Mouse (Mus musculus) liver, embryonic 11.5 days (tissue): ENCODE results near the gene Ice2. TPM values are rescaled to one million over a fixed set of nuclear protein-coding genes. Genes with fewer than 3 reads are reported as not detected.

Source experiments
- ATAC-seq: fragments of 200-750 bp; cut with Nextera tagmentation; replicated peaks from 2 replicates; pipeline ENCODE4 v1.8.0; 2017; ENCODE audit warnings: moderate number of reproducible peaks, mild to moderate bottlenecking, moderate TSS enrichment, moderate library complexity; ENCODE audit not compliant: low FRiP score
- DNase-seq: peaks from one replicate; pipeline ENCODE4 v3.0.0-alpha.2; 2017; ENCODE audit warnings: low spot score
- H3K27ac ChIP-seq: fragments of 300-500 bp; sonication (generic); 2 replicates; pipeline ENCODE4 v1.5.1; 2014; ENCODE audit warnings: mild to moderate bottlenecking, low read depth, low read length, control low read depth
- H3K27me3 ChIP-seq: fragments of 300-500 bp; sonication (generic); replicated peaks from 2 replicates; pipeline ENCODE4 v1.6.1; 2014; ENCODE audit warnings: low read length, mixed read lengths; ENCODE audit not compliant: control insufficient read depth, insufficient read depth
- H3K36me3 ChIP-seq: fragments of 300-500 bp; sonication (generic); 2 replicates; pipeline ENCODE4 v1.6.1; 2014; ENCODE audit warnings: mild to moderate bottlenecking, low read length, moderate library complexity, mixed read lengths; ENCODE audit not compliant: control insufficient read depth, insufficient read depth
- H3K4me1 ChIP-seq: fragments of 300-500 bp; sonication (generic); replicated peaks from 2 replicates; pipeline ENCODE4 v1.6.1; 2014; ENCODE audit warnings: low read length, mixed read lengths; ENCODE audit not compliant: control insufficient read depth, insufficient read depth
- H3K4me2 ChIP-seq: fragments of 300-500 bp; sonication (generic); 2 replicates; pipeline ENCODE4 v1.6.1; 2014; ENCODE audit warnings: mild to moderate bottlenecking, control low read depth, moderate library complexity
- H3K4me3 ChIP-seq: fragments of 300-500 bp; sonication (generic); 2 replicates; pipeline ENCODE4 v1.5.1; 2014; ENCODE audit warnings: low read depth, low read length, control low read depth
- H3K9ac ChIP-seq: fragments of 300-500 bp; sonication (generic); 2 replicates; pipeline ENCODE4 v1.6.1; 2014; ENCODE audit warnings: low read depth, low read length, control low read depth
- H3K9me3 ChIP-seq: fragments of 300-500 bp; sonication (generic); 2 replicates; pipeline ENCODE4 v1.6.1; 2016; ENCODE audit warnings: low read length, inconsistent platforms, mixed read lengths; ENCODE audit not compliant: control insufficient read depth
- WGBS: fragments of 180-500 bp; shearing (Covaris S2); extraction: QIAGEN DNeasy Blood & Tissue Kit; methylation state at CpG from one replicate; pipeline ENCODE4 v1.1.7; 2014; 5-methylcytosine and 5-hydroxymethylcytosine counted together
- polyA plus RNA-seq: library from polyadenylated mRNA; unstranded; fragments of >200 nt; fragmentation: Nextera tagmentation; extraction: Ambion mirVana; gene quantifications from 2 replicates; pipeline ENCODE4 v1.2.1, GENCODE M21; 2014

The Ice2 gene
- polyA plus RNA-seq, 1 experiment from 2014 or later: 23.1 TPM

- Histone ChIP-seq H3K4me3 (no peak overlapping the region), H3K4me2 (no peak overlapping the region), H3K9me3 (no peaks in the 10 kb centered on the region), H3K9ac (no peak overlapping the region), H3K27ac (no peak overlapping the region), H3K27me3 (no peaks in the 10 kb centered on the region), H3K4me1 (no peaks in the 10 kb centered on the region), H3K36me3 (no peaks in the 10 kb centered on the region)
- ATAC-seq: no peak
- WGBS: 70% methylated on average over 4 of the region's 4 CpGs
- DNase-seq: no peak
Observed at GRCm38 (mm10) chr9:69387296-69387695, 10.4 kb upstream of the Ice2 start.

GRCm38 (mm10) chr9:69390631-69391030, 7.1 kb upstream of the Ice2 start:
- WGBS: 72% methylated on average over 4 of the region's 4 CpGs
- Histone ChIP-seq H3K4me1 (no peaks in the 10 kb centered on the region), H3K4me3 (no peak overlapping the region), H3K36me3 (no peaks in the 10 kb centered on the region), H3K9ac (no peak overlapping the region), H3K27ac (no peak overlapping the region), H3K27me3 (no peaks in the 10 kb centered on the region), H3K9me3 (no peaks in the 10 kb centered on the region), H3K4me2 (no peak overlapping the region)
- ATAC-seq (no peak), DNase-seq (no peak)

GRCm38 (mm10) chr9:69394234-69394633, 3.5 kb upstream of the Ice2 start:
- no peaks in the 10 kb centered on the region for H3K27me3 ChIP-seq
- no peak overlapping the region for H3K9ac ChIP-seq
- no peaks in the 10 kb centered on the region for H3K9me3 ChIP-seq
- 88% methylated on average over 5 of the region's 5 CpGs for WGBS
- H3K4me3 ChIP-seq: no peak overlapping the region
- peaks cover 8% of the 10 kb centered on the region for H3K4me1 ChIP-seq
- ATAC-seq: no peak
- H3K36me3 ChIP-seq: no peaks in the 10 kb centered on the region
- H3K4me2 ChIP-seq: no peak overlapping the region
- H3K27ac ChIP-seq: no peak overlapping the region
- DNase-seq: no peak

GRCm38 (mm10) chr9:69397432-69397759, 310 bp upstream of the Ice2 start:
- no peaks in the 10 kb centered on the region for H3K27me3 ChIP-seq
- H3K9ac ChIP-seq: peak overlapping the region; percentile 95
- no peaks in the 10 kb centered on the region for H3K9me3 ChIP-seq
- 55% methylated on average over 2 of the region's 2 CpGs for WGBS
- peak overlapping the region; percentile 89 for H3K27ac ChIP-seq
- H3K4me3 ChIP-seq: peak overlapping the region; percentile 86
- H3K4me2 ChIP-seq: peak overlapping the region; percentile 91
- H3K36me3 ChIP-seq: no peaks in the 10 kb centered on the region; the same call in 1 of the 2 replicates
- DNase-seq (no peak), ATAC-seq (peak; percentile 39)
- H3K4me1 ChIP-seq: peaks cover 8% of the 10 kb centered on the region

GRCm38 (mm10) chr9:69398453-69398850, 746 bp downstream of the Ice2 start:
- peak overlapping the region; percentile 91 for H3K4me2 ChIP-seq
- no peaks in the 10 kb centered on the region for H3K27me3 ChIP-seq
- ATAC-seq (peak; percentile 45), DNase-seq (no peak)
- no peaks in the 10 kb centered on the region; the same call in 1 of the 2 replicates for H3K36me3 ChIP-seq
- H3K9ac ChIP-seq: peak overlapping the region; percentile 95
- WGBS: 14% methylated on average over 10 of the region's 10 CpGs
- no peaks in the 10 kb centered on the region for H3K9me3 ChIP-seq
- H3K27ac ChIP-seq: peak overlapping the region; percentile 89
- peak overlapping the region; percentile 86 for H3K4me3 ChIP-seq
- H3K4me1 ChIP-seq: peaks cover 8% of the 10 kb centered on the region

- Histone ChIP-seq H3K9me3 (no peaks in the 10 kb centered on the region), H3K27me3 (no peaks in the 10 kb centered on the region), H3K9ac (no peak overlapping the region), H3K27ac (no peak overlapping the region), H3K36me3 (no peaks in the 10 kb centered on the region; the same call in 1 of the 2 replicates), H3K4me3 (no peak overlapping the region), H3K4me1 (no peaks in the 10 kb centered on the region), H3K4me2 (no peak overlapping the region)
- no peak for DNase-seq
- WGBS: 81% methylated on average over 6 of the region's 6 CpGs
- no peak for ATAC-seq
Observed at GRCm38 (mm10) chr9:69404671-69405070, 7.0 kb downstream of the Ice2 start.

GRCm38 (mm10) chr9:69419476-69419875, 21.8 kb downstream of the Ice2 start:
- Histone ChIP-seq H3K36me3 (peaks cover 21% of the 10 kb centered on the region), H3K9ac (no peak overlapping the region), H3K9me3 (no peaks in the 10 kb centered on the region), H3K4me2 (no peak overlapping the region), H3K27ac (no peak overlapping the region), H3K4me3 (no peak overlapping the region), H3K4me1 (no peaks in the 10 kb centered on the region), H3K27me3 (no peaks in the 10 kb centered on the region)
- ATAC-seq: no peak
- DNase-seq: no peak
- 90% methylated on average over 1 of the region's 1 CpGs for WGBS

GRCm38 (mm10) chr9:69430531-69430930, 32.8 kb downstream of the Ice2 start:
- DNase-seq: no peak
- Histone ChIP-seq H3K27ac (no peak overlapping the region), H3K4me3 (no peak overlapping the region), H3K9ac (no peak overlapping the region), H3K9me3 (no peaks in the 10 kb centered on the region), H3K27me3 (no peaks in the 10 kb centered on the region), H3K4me1 (no peaks in the 10 kb centered on the region), H3K4me2 (no peak overlapping the region), H3K36me3 (peaks cover 18% of the 10 kb centered on the region)
- no peak for ATAC-seq
- 86% methylated on average over 3 of the region's 3 CpGs for WGBS

GRCm38 (mm10) chr9:69431863-69432555, 34.3 kb downstream of the Ice2 start:
- WGBS: 74% methylated on average over 6 of the region's 6 CpGs
- H3K9ac ChIP-seq: no peak overlapping the region
- H3K4me2 ChIP-seq: no peak overlapping the region
- DNase-seq: no peak
- H3K9me3 ChIP-seq: no peaks in the 10 kb centered on the region
- H3K27ac ChIP-seq: no peak overlapping the region
- no peaks in the 10 kb centered on the region for H3K27me3 ChIP-seq
- no peak overlapping the region for H3K4me3 ChIP-seq
- H3K36me3 ChIP-seq: peaks cover 13% of the 10 kb centered on the region
- ATAC-seq: no peak
- no peaks in the 10 kb centered on the region for H3K4me1 ChIP-seq
